Mouse (Mus musculus): ENCODE measurements around the gene Cbl.

DNA sequence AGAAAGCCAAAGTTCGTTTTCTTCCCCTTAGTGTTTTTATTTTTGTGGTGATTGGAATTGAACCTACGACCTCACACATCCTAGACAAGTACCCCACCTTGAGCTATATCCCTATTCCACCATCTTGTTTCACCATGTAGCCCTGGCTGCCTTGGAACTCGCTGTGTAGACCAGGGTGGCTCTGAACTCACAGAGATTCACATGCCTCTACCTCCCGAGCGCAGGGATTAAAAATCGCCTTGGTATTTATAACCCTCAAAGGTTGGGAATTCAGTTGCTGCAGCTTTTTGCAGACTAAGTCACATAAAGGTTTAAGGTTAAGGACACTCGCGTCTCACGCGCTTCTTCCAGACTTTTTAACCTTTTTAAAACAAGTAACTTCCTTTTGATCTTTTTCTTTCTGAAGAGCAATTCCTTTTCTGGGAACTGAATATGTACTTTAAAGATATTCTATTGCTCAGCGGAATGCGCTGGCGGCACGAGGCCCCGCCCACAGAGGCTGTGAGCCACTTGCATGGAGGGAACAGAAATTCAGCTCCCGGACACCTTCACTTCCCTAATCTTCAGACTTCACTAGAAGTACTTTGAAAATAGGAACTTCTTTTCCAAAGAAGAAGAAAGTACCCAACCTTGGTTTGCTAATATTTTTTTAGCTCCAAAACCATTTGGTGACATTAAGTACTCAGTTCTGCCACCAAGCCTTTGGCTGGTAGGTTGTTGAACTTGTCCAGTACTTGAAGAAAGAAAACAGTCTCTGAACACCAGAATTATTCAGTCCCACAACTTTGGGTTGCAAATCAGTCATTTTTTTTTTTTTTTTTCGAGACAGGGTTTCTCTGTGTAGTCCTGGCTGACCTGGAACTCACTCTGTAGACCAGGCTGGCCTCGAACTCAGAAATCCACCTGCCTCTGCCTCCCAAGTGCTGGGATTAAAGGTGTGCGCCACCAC lies 904 bp upstream of the Cbl start:
- TF ChIP-seq CTCF (IDR thresholded peaks at IDR 0.05; ENCODE audit: low read depth, low read length) (no peak), TAL1 (conservative IDR thresholded peaks at IDR 0.05; ENCODE audit: low read depth, low read length) (no peak), GATA2 (IDR thresholded peaks at IDR 0.05; ENCODE audit: borderline replicate concordance, low read depth, low read length) (no peak), GATA1 (IDR thresholded peaks at IDR 0.05; ENCODE audit: borderline replicate concordance, low read length) (no peak)
